Mouse (Mus musculus): Measurements from ENCODE around the gene Cldn4. TPM values are rescaled to one million over a fixed set of nuclear protein-coding genes. Genes with fewer than 3 reads are reported as not detected.

Gene Cldn4
- total and polyA plus RNA-seq, 3 experiments: 0.17 to 0.51 TPM; not detected in 1

- no peak overlapping the region for H3K9ac ChIP-seq (ENCODE audit: insufficient read depth, low read depth)
- DNase-seq (ENCODE audit: extremely low read depth): no peak
- no peaks in the 10 kb centered on the region for H3K79me2 ChIP-seq (replicated peaks; ENCODE audit: control insufficient read depth, extremely low read depth, insufficient read depth, poor library complexity, severe bottlenecking)
- no peak overlapping the region for H3K4me2 ChIP-seq (ENCODE audit: insufficient read depth, low read depth, poor library complexity, severe bottlenecking)
- peaks cover 0 to 2% of the 10 kb centered on the region in 2 experiments; a peak in 1 of 4 replicates for H3K4me1 ChIP-seq (ENCODE audit: control insufficient read depth in 1 of 2, insufficient read depth in 2 of 2)
- H3K27ac ChIP-seq (ENCODE audit: insufficient read depth, low read depth): no peak overlapping the region
- in situ Hi-C loops (cut with MboI; ENCODE audit: low pct_ligation_motif_present, low pct_unique_long_range_greater_than_20kb, low sequenced_read_pairs): loop anchor here (25.0 kb wide), 2 partner anchors 164 to 211 kb away; partner anchors contain the start of gene Eln
- no peak overlapping the region for H3K4me3 ChIP-seq (replicated peaks in 1 of 3; ENCODE audit: low read depth in 2 of 3, low read length in 2 of 3, poor library complexity in 1 of 3)
- dilution Hi-C loops (cut with MboI; ENCODE audit: extremely low pct_ligation_motif_present, extremely low pct_unique_long_range_greater_than_20kb, low sequenced_read_pairs): no loop called here
- TF ChIP-seq SIN3A (IDR thresholded peaks at IDR 0.05; ENCODE audit: low read length): no peak
- no peak for TF ChIP-seq ZMIZ1 (IDR thresholded peaks at IDR 0.05; ENCODE audit: low read depth, low read length)
- peaks cover 69% of the 10 kb centered on the region for H3K27me3 ChIP-seq (replicated peaks)
- H3K36me3 ChIP-seq (replicated peaks in 1 of 2; ENCODE audit: control insufficient read depth in 1 of 2, insufficient read depth in 1 of 2, low read length in 1 of 2): no peaks in the 10 kb centered on the region
- peaks cover 3% of the 10 kb centered on the region for H3K9me3 ChIP-seq (replicated peaks; ENCODE audit: low read length)
These were observed 45.1 kb downstream of the Cldn4 start for GRCm38 (mm10) chr5:134901644-134902027.

GRCm38 (mm10) chr5:134901012-134901643 is 45.6 kb downstream of the Cldn4 start:
- dilution Hi-C loops (cut with MboI; ENCODE audit: extremely low pct_ligation_motif_present, extremely low pct_unique_long_range_greater_than_20kb, low sequenced_read_pairs): no loop called here

GRCm38 (mm10) chr5:134897596-134897995 is 49.1 kb downstream of the Cldn4 start:
- dilution Hi-C loops (cut with MboI; ENCODE audit: extremely low pct_ligation_motif_present, extremely low pct_unique_long_range_greater_than_20kb, low sequenced_read_pairs) (no loop called here), in situ Hi-C loops (cut with MboI; ENCODE audit: low pct_ligation_motif_present, low pct_unique_long_range_greater_than_20kb, low sequenced_read_pairs) (loop anchor here (25.0 kb wide), 1 partner anchor 110 kb away; no protein-coding TSS in a partner anchor)
- Histone ChIP-seq H3K4me2 (ENCODE audit: insufficient read depth, low read depth, poor library complexity, severe bottlenecking) (no peak overlapping the region), H3K36me3 (replicated peaks in 1 of 2; ENCODE audit: control insufficient read depth in 1 of 2, insufficient read depth in 1 of 2, low read length in 1 of 2) (no peaks in the 10 kb centered on the region), H3K79me2 (replicated peaks; ENCODE audit: control insufficient read depth, extremely low read depth, insufficient read depth, poor library complexity, severe bottlenecking) (no peaks in the 10 kb centered on the region), H3K4me3 (replicated peaks in 1 of 3; ENCODE audit: low read depth in 2 of 3, low read length in 2 of 3, poor library complexity in 1 of 3) (no peak overlapping the region), H3K9me3 (replicated peaks; ENCODE audit: low read length) (peaks cover 7% of the 10 kb centered on the region), H3K4me1 (ENCODE audit: control insufficient read depth in 1 of 2, insufficient read depth in 2 of 2) (no peaks in the 10 kb centered on the region), H3K9ac (ENCODE audit: insufficient read depth, low read depth) (no peak overlapping the region), H3K27ac (ENCODE audit: insufficient read depth, low read depth) (no peak overlapping the region), H3K27me3 (replicated peaks) (peaks cover 81% of the 10 kb centered on the region)
- DNase-seq (ENCODE audit: extremely low read depth): no peak
- TF ChIP-seq TCF12 (IDR thresholded peaks at IDR 0.05; ENCODE audit: low read depth, low read length) (no peak), ELF1 (IDR thresholded peaks at IDR 0.05; ENCODE audit: low read depth, low read length) (no peak), HCFC1 (IDR thresholded peaks at IDR 0.05; ENCODE audit: low read depth, low read length) (no peak), RCOR1 (conservative IDR thresholded peaks at IDR 0.05; ENCODE audit: low read depth, low read length) (no peak), POLR2A (IDR thresholded peaks at IDR 0.05; ENCODE audit: low read depth, low read length) (no peak), CHD2 (IDR thresholded peaks at IDR 0.05; ENCODE audit: low read length) (no peak), KAT2A (IDR thresholded peaks at IDR 0.05; ENCODE audit: insufficient replicate concordance, low read length) (no peak), NRF1 (IDR thresholded peaks at IDR 0.05; ENCODE audit: low read depth, low read length) (no peak), SIN3A (IDR thresholded peaks at IDR 0.05; ENCODE audit: low read length) (no peak), CHD1 (IDR thresholded peaks at IDR 0.05; ENCODE audit: low read depth, low read length) (no peak), EP300 (IDR thresholded peaks at IDR 0.05; ENCODE audit: low read length) (no peak)

More at GRCm38 (mm10) chr5:134901012-134901643, 45.6 kb downstream of the Cldn4 start:
- Histone ChIP-seq H3K9me3 (replicated peaks; ENCODE audit: low read length) (peaks cover 3% of the 10 kb centered on the region), H3K4me3 (replicated peaks in 1 of 3; ENCODE audit: low read depth in 2 of 3, low read length in 2 of 3, poor library complexity in 1 of 3) (no peak overlapping the region), H3K4me1 (ENCODE audit: control insufficient read depth in 1 of 2, insufficient read depth in 2 of 2) (peaks cover 0 to 2% of the 10 kb centered on the region in 2 experiments; a peak in 1 of 4 replicates), H3K79me2 (replicated peaks; ENCODE audit: control insufficient read depth, extremely low read depth, insufficient read depth, poor library complexity, severe bottlenecking) (no peaks in the 10 kb centered on the region), H3K9ac (ENCODE audit: insufficient read depth, low read depth) (no peak overlapping the region), H3K36me3 (replicated peaks in 1 of 2; ENCODE audit: control insufficient read depth in 1 of 2, insufficient read depth in 1 of 2, low read length in 1 of 2) (no peaks in the 10 kb centered on the region), H3K27ac (ENCODE audit: insufficient read depth, low read depth) (no peak overlapping the region), H3K27me3 (replicated peaks) (peaks cover 74% of the 10 kb centered on the region), H3K4me2 (ENCODE audit: insufficient read depth, low read depth, poor library complexity, severe bottlenecking) (no peak overlapping the region)
- in situ Hi-C loops (cut with MboI; ENCODE audit: low pct_ligation_motif_present, low pct_unique_long_range_greater_than_20kb, low sequenced_read_pairs): loop anchor here (25.0 kb wide), 2 partner anchors 164 to 211 kb away; partner anchors contain the start of gene Eln
- peak in 1 of 2 experiments; percentile 68; a peak in 2 of 4 replicates for TF ChIP-seq CTCF (conservative IDR thresholded peaks at IDR 0.05 in 1 of 2, IDR thresholded peaks at IDR 0.05 in 1 of 2; ENCODE audit: low read depth in 2 of 2, low read length in 2 of 2)
- peak; percentile 68 for TF ChIP-seq RAD21 (IDR thresholded peaks at IDR 0.05; ENCODE audit: low read depth, low read length)
- TF ChIP-seq SMC3 (IDR thresholded peaks at IDR 0.05; ENCODE audit: low read depth, low read length): peak; percentile 42
- peak; percentile 93 for TF ChIP-seq BHLHE40 (IDR thresholded peaks at IDR 0.05; ENCODE audit: low read depth, low read length)
- TF ChIP-seq IRF4 (IDR thresholded peaks at IDR 0.05; ENCODE audit: low read depth, low read length): no peak
- TF ChIP-seq JUND (conservative IDR thresholded peaks at IDR 0.05; ENCODE audit: low read depth, low read length): no peak
- peak; percentile 24 for DNase-seq (ENCODE audit: extremely low read depth)
